Mouse (Mus musculus) embryonic fibroblast, embryonic 13.5 days (primary cell): ENCODE measurements around the gene Nol6.

Source experiments
- CTCF ChIP-seq: IDR thresholded peaks from 2 replicates; pipeline ENCODE4 v1.5.1; 2011; ENCODE audit warnings: mild to moderate bottlenecking, control low read depth, low read length, moderate library complexity, borderline replicate concordance; ENCODE audit not compliant: insufficient read depth
- POLR2A ChIP-seq: IDR thresholded peaks from 2 replicates; pipeline ENCODE4 v1.6.1; 2011; ENCODE audit warnings: low read depth, mild to moderate bottlenecking, control low read depth, low read length, moderate library complexity

DNA sequence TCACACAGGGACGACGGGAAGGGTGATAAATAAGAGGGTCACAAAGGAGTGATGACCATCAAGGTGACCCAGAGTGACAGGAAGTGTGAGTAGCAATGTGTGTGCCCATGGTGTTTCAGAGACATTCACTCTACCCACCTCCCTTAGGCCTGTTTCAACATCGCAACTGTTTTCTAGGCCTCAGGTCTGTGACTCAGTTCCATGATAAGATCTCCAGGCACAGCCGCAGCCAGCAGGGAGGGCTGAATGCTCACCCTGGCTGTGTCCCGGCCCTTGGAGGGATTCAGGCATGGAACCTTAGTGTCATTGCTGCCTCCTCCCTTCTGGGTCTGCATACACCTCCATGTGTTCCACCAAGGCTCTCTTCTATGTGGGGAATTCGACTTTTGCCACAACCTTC lies 45.5 kb downstream of the Nol6 start:
- TF ChIP-seq POLR2A (no peak), CTCF (no peak)
